Comparison of ENCODE assay signal across 21 mouse cellular contexts in genomic region chr2:127332807-127333570, GRCm38 (mm10). TPM values are rescaled to one million over a fixed set of nuclear protein-coding genes. Genes with fewer than 3 reads are reported as not detected.
DNase-seq lines count a peak whose midpoint lies in the region; ATAC-seq and TF ChIP-seq lines count a peak whose summit lies in the region.
"Had no signal": no experiment of that assay in that cellular context is flagged by ENCODE, and none has a peak within 500 bp of the region (broad histone marks: within the 10 kb centered on the region; RNA-seq: fewer than 3 reads in every experiment).

No protein-coding gene starts in this region.

- TF ChIP-seq CTCF in spleen, adult 2 months (IDR thresholded peaks at IDR 0.05; ENCODE audit: extremely low read depth, insufficient read depth, insufficient read length, insufficient replicate concordance) = no peak

- no peaks in the 10 kb centered on the region for H3K9me3 ChIP-seq in forebrain, embryonic 11.5 days (ENCODE audit: control insufficient read depth, low read length)
- H3K9me3 ChIP-seq: forebrain, embryonic 15.5 days; hindbrain, embryonic 13.5 days; limb, embryonic 13.5 days had no signal

- no peak overlapping the region for H3K9ac ChIP-seq in forebrain, embryonic 11.5 days (ENCODE audit: low read length)
- H3K9ac ChIP-seq: forebrain, embryonic 15.5 days; hindbrain, embryonic 13.5 days; limb, embryonic 13.5 days had no signal

- no peaks in the 10 kb centered on the region for H3K27me3 ChIP-seq in spleen, adult 2 months (ENCODE audit: control insufficient read depth, insufficient read depth, low read length)
- peaks cover 27% of the 10 kb centered on the region for H3K27me3 ChIP-seq in forebrain, embryonic 11.5 days (ENCODE audit: control insufficient read depth, insufficient read depth, low read length)

- H3K4me3 ChIP-seq in spleen, adult 2 months (ENCODE audit: extremely low read depth, insufficient read depth, insufficient read length) = peak overlapping the region; percentile 25
- no peak overlapping the region for H3K4me3 ChIP-seq in forebrain, embryonic 11.5 days (ENCODE audit: low read depth, low read length)
- H3K4me3 ChIP-seq: forebrain, embryonic 15.5 days; hindbrain, embryonic 13.5 days; left cerebral cortex, adult 2 months; limb, embryonic 13.5 days had no signal

- H3K36me3 ChIP-seq in spleen, adult 2 months (ENCODE audit: control insufficient read depth, insufficient read depth, low read length) = peaks cover 14% of the 10 kb centered on the region
- no peaks in the 10 kb centered on the region for H3K36me3 ChIP-seq in forebrain, embryonic 11.5 days (ENCODE audit: control insufficient read depth, insufficient read depth, low read length)
- H3K36me3 ChIP-seq: forebrain, embryonic 15.5 days; hindbrain, embryonic 13.5 days; limb, embryonic 13.5 days had no signal

- peak in 1 of 2 experiments; percentile 59 for DNase-seq in spleen, adult 2 months (ENCODE audit: low read depth in 1 of 2, low spot score in 2 of 2)
- DNase-seq in spleen, adult 12 weeks (ENCODE audit: low spot score) = no peak
- peak; percentile 33 for DNase-seq in MN1 (ENCODE audit: low spot score)
- DNase-seq in naive thymus-derived CD4-positive, alpha-beta T cell, adult 2 months (ENCODE audit: low read depth) = peak; percentile 62
- DNase-seq in thymus, postnatal 36 days = peak; percentile 74 to 86
- no peak for DNase-seq in left cerebral cortex, adult 11 months (ENCODE audit: low spot score)
- no peak for DNase-seq in forebrain, embryonic 11.5 days (ENCODE audit: low spot score)
- DNase-seq: cerebellum, adult 8-10 months; embryo, embryonic 11 days; kidney, adult 11 months; lung, adult 18-20 months had no signal

- H3K4me2 ChIP-seq in forebrain, embryonic 11.5 days (ENCODE audit: low read depth, low read length, severe bottlenecking) = no peak overlapping the region
- H3K4me2 ChIP-seq: forebrain, embryonic 15.5 days; hindbrain, embryonic 13.5 days; limb, embryonic 13.5 days had no signal

- ATAC-seq in forebrain, embryonic 11.5 days (replicated peaks; ENCODE audit: low FRiP score) = no peak
- ATAC-seq in megakaryocyte-erythroid progenitor cell, adult 5-6 weeks (replicated peaks; ENCODE audit: low FRiP score, low TSS enrichment, poor library complexity, severe bottlenecking) = no peak
- ATAC-seq: forebrain, embryonic 15.5 days had no signal

- H3K4me1 ChIP-seq in spleen, adult 2 months (ENCODE audit: control insufficient read depth, insufficient read depth, insufficient read length) = peaks cover 29% of the 10 kb centered on the region
- peaks cover 6% of the 10 kb centered on the region for H3K4me1 ChIP-seq in forebrain, embryonic 11.5 days (replicated peaks; ENCODE audit: control insufficient read depth, insufficient read depth, low read length)

- no peak for TF ChIP-seq POLR2A in spleen, adult 2 months (IDR thresholded peaks at IDR 0.05; ENCODE audit: low read depth, low read length)

- WGBS in spleen, adult 2 months = 52% methylated on average over 14 of the region's 14 CpGs
- 82% methylated on average over 14 of the region's 14 CpGs for WGBS in forebrain, embryonic 11.5 days

- H3K27ac ChIP-seq in spleen, adult 2 months (ENCODE audit: insufficient read depth, low read length) = peak overlapping the region; percentile 96
- H3K27ac ChIP-seq in forebrain, embryonic 11.5 days (ENCODE audit: low read depth, low read length) = no peak overlapping the region
- H3K27ac ChIP-seq: forebrain, embryonic 15.5 days; hindbrain, embryonic 13.5 days; left cerebral cortex, adult 2 months; limb, embryonic 13.5 days had no signal

RNA-seq across cellular contexts. Expression of gene Dusp2, which starts 3.0 kb away (rescaled TPM):
- 116 and 178 TPM in 2 replicates for polyA plus RNA-seq in spleen, adult 2 months (2012; rRNA removed)
- 3.9 and 5.2 TPM in 2 replicates for polyA plus RNA-seq in forebrain, embryonic 11.5 days (2014; fragmentation: Nextera tagmentation; extraction: Ambion mirVana)
- total RNA-seq in megakaryocyte-erythroid progenitor cell, adult 5-6 weeks (2014; fragmentation: Nextera tagmentation) = 18.4 and 29.2 TPM in 2 replicates
- 33.5 and 35.8 TPM in 2 replicates for total RNA-seq in megakaryocyte-erythroid progenitor cell, adult 5-6 weeks (2017)

RNA-seq across cellular contexts. Expression of gene Astl, which starts 5.5 kb away (rescaled TPM):
- 0.08 TPM in 2 replicates for polyA plus RNA-seq in spleen, adult 2 months (2012; rRNA removed)
- polyA plus RNA-seq in forebrain, embryonic 11.5 days (2014; fragmentation: Nextera tagmentation; extraction: Ambion mirVana) = not detected in 2 replicates
- total RNA-seq in megakaryocyte-erythroid progenitor cell, adult 5-6 weeks (2014; fragmentation: Nextera tagmentation) = 0.40 TPM in 1 of 2 replicates, not detected in the other
- total RNA-seq in megakaryocyte-erythroid progenitor cell, adult 5-6 weeks (2017) = not detected in 2 replicates
- total RNA-seq: left cerebral cortex, adult 2 months; MEL had no signal
- polyA plus RNA-seq: forebrain, embryonic 15.5 days; heart, embryonic 14.5 days; hindbrain, embryonic 13.5 days; large intestine, adult 2 months; neural tube, embryonic 11.5 days; small intestine, adult 2 months had no signal

RNA-seq across cellular contexts. Expression of gene Adra2b, which starts 30.0 kb away (rescaled TPM):
- polyA plus RNA-seq in spleen, adult 2 months (2012; rRNA removed) = 1.2 and 1.3 TPM in 2 replicates
- 3.4 and 4.1 TPM in 2 replicates for polyA plus RNA-seq in forebrain, embryonic 11.5 days (2014; fragmentation: Nextera tagmentation; extraction: Ambion mirVana)
- not detected in 2 replicates for total RNA-seq in megakaryocyte-erythroid progenitor cell, adult 5-6 weeks (2014; fragmentation: Nextera tagmentation)
- not detected in 2 replicates for total RNA-seq in megakaryocyte-erythroid progenitor cell, adult 5-6 weeks (2017)
- total RNA-seq: MEL had no signal

Comparison
In these comparisons a context has a peak if more than half of its experiments do, and no peak if none do; other contexts are left out.
1. DNase-seq: peak in MN1 (single experiment), naive thymus-derived CD4-positive, alpha-beta T cell, adult 2 months (single experiment) and thymus, postnatal 36 days (2 of 2); none in spleen, adult 12 weeks (single experiment), left cerebral cortex, adult 11 months (single experiment) and forebrain, embryonic 11.5 days (single experiment).
2. RNA of gene Dusp2, which starts 3.0 kb away (polyA plus RNA-seq): 116 to 178 TPM in spleen, adult 2 months; 3.9 to 5.2 TPM in forebrain, embryonic 11.5 days; every median in the first group is over 10 times any median in the second.